Mouse (Mus musculus) CH12.LX (cell line): Measurements from ENCODE around the gene Tk1. TPM values are rescaled to one million over a fixed set of nuclear protein-coding genes. Genes with fewer than 3 reads are reported as not detected.

Experiments used
- DNase-seq: peaks from one replicate; pipeline ENCODE4 v3.0.0-alpha.2; 2013; ENCODE audit errors: extremely low read depth
- H3K27ac ChIP-seq: 2 replicates; pipeline ENCODE4 v1.5.1; 2012; ENCODE audit warnings: low read depth, mild to moderate bottlenecking, control low read depth, moderate library complexity; ENCODE audit not compliant: insufficient read depth
- H3K27me3 ChIP-seq: replicated peaks from 2 replicates; pipeline ENCODE3; 2012; ENCODE audit warnings: inconsistent platforms
- H3K36me3 ChIP-seq, 2 experiments: replicated peaks in 1 of 2; 2 replicates each; pipeline versions ENCODE3 to v1.6.1; 2012; ENCODE audit warnings: inconsistent platforms in 1 of 2, low read length in 1 of 2, mild to moderate bottlenecking in 1 of 2, mixed read lengths in 1 of 2, moderate library complexity in 1 of 2; ENCODE audit not compliant: control insufficient read depth in 1 of 2, insufficient read depth in 1 of 2
- H3K4me1 ChIP-seq, 2 experiments: 2 replicates each; pipeline ENCODE4 v1.6.1; 2012; ENCODE audit warnings: inconsistent platforms in 1 of 2, moderate library complexity in 1 of 2; ENCODE audit not compliant: insufficient read depth in 2 of 2, control insufficient read depth in 1 of 2
- H3K4me2 ChIP-seq: 2 replicates; pipeline ENCODE4 v1.6.1; 2012; ENCODE audit warnings: low read depth, mild to moderate bottlenecking, control low read depth; ENCODE audit not compliant: poor library complexity, insufficient read depth, severe bottlenecking
- H3K4me3 ChIP-seq, 3 experiments: fragments of 150-350 bp in 1 of 3; sonication (generic) in 1 of 3; replicated peaks in 1 of 3; 2 replicates each; pipeline versions ENCODE3 to v1.5.1; 2011 to 2012; ENCODE audit warnings: low read depth in 2 of 3, low read length in 2 of 3, mild to moderate bottlenecking in 2 of 3, moderate library complexity in 2 of 3, control low read depth in 1 of 3, improper control_type of control experiment in 1 of 3, inconsistent platforms in 1 of 3, mixed read lengths in 1 of 3; ENCODE audit not compliant: poor library complexity in 1 of 3
- H3K79me2 ChIP-seq: replicated peaks from 2 replicates; pipeline ENCODE4 v1.6.1; 2012; ENCODE audit warnings: mild to moderate bottlenecking, moderate library complexity; ENCODE audit not compliant: control insufficient read depth, poor library complexity, insufficient read depth, severe bottlenecking; ENCODE audit errors: extremely low read depth
- H3K9ac ChIP-seq: 2 replicates; pipeline ENCODE4 v1.6.1; 2012; ENCODE audit warnings: low read depth, mild to moderate bottlenecking, control low read depth, moderate library complexity; ENCODE audit not compliant: insufficient read depth
- H3K9me3 ChIP-seq: replicated peaks from 2 replicates; pipeline ENCODE3; 2012; ENCODE audit warnings: low read length, inconsistent platforms, mixed read lengths
- CHD1 ChIP-seq: IDR thresholded peaks from 2 replicates; pipeline ENCODE4 v1.6.1; 2012; ENCODE audit warnings: low read depth, low read length, improper control_type of control experiment, inconsistent platforms
- CHD2 ChIP-seq: IDR thresholded peaks from 2 replicates; pipeline ENCODE4 v1.6.1; 2011; ENCODE audit warnings: low read length, improper control_type of control experiment
- CTCF ChIP-seq, 2 experiments: IDR thresholded peaks in 1 of 2; conservative IDR thresholded peaks in 1 of 2; 2 replicates each; pipeline ENCODE4 v1.5.1; 2011 to 2012; ENCODE audit warnings: low read depth in 2 of 2, low read length in 2 of 2, improper control_type of control experiment in 1 of 2, inconsistent platforms in 1 of 2, mild to moderate bottlenecking in 1 of 2, moderate library complexity in 1 of 2
- ELF1 ChIP-seq: IDR thresholded peaks from 2 replicates; pipeline ENCODE4 v1.6.1; 2014; ENCODE audit warnings: low read depth, mild to moderate bottlenecking, inconsistent platforms, low read length, improper control_type of control experiment
- GABPA ChIP-seq: IDR thresholded peaks from 2 replicates; pipeline ENCODE4 v1.6.1; 2012; ENCODE audit warnings: low read depth, low read length, improper control_type of control experiment, inconsistent platforms; ENCODE audit not compliant: insufficient replicate concordance
- IRF4 ChIP-seq: IDR thresholded peaks from 2 replicates; pipeline ENCODE4 v1.6.1; 2014; ENCODE audit warnings: low read depth, mild to moderate bottlenecking, inconsistent platforms, low read length, improper control_type of control experiment
- JUN ChIP-seq: IDR thresholded peaks from 2 replicates; pipeline ENCODE4 v1.6.1; 2011; ENCODE audit warnings: low read depth, mild to moderate bottlenecking, low read length, improper control_type of control experiment, moderate library complexity; ENCODE audit not compliant: insufficient read depth
- JUND ChIP-seq: conservative IDR thresholded peaks from 2 replicates; pipeline ENCODE4 v1.6.1; 2011; ENCODE audit warnings: low read depth, low read length, improper control_type of control experiment
- KAT2A ChIP-seq: IDR thresholded peaks from 2 replicates; pipeline ENCODE4 v1.6.1; 2012; ENCODE audit warnings: low read length, improper control_type of control experiment, inconsistent platforms; ENCODE audit not compliant: insufficient replicate concordance
- MAX ChIP-seq: IDR thresholded peaks from 2 replicates; pipeline ENCODE4 v1.6.1; 2011; ENCODE audit warnings: low read length, improper control_type of control experiment
- MAZ ChIP-seq: IDR thresholded peaks from 2 replicates; pipeline ENCODE4 v1.6.1; 2012; ENCODE audit warnings: low read depth, mild to moderate bottlenecking, inconsistent platforms, low read length, improper control_type of control experiment, moderate library complexity
- MEF2A ChIP-seq: IDR thresholded peaks from 2 replicates; pipeline ENCODE4 v1.6.1; 2014; ENCODE audit warnings: low read depth, mild to moderate bottlenecking, inconsistent platforms, low read length, improper control_type of control experiment, borderline replicate concordance
- MXI1 ChIP-seq: IDR thresholded peaks from 2 replicates; pipeline ENCODE4 v1.6.1; 2011; ENCODE audit warnings: mild to moderate bottlenecking, low read depth, low read length, improper control_type of control experiment
- MYC ChIP-seq: IDR thresholded peaks from 2 replicates; pipeline ENCODE4 v1.6.1; 2011; ENCODE audit warnings: low read depth, mild to moderate bottlenecking, improper control_type of control experiment, low read length
- NELFE ChIP-seq: IDR thresholded peaks from 2 replicates; pipeline ENCODE4 v1.6.1; 2011; ENCODE audit warnings: low read depth, low read length, improper control_type of control experiment
- PAX5 ChIP-seq: IDR thresholded peaks from 2 replicates; pipeline ENCODE4 v1.6.1; 2012; ENCODE audit warnings: low read length, inconsistent platforms, mixed read lengths
- POLR2A ChIP-seq: IDR thresholded peaks from 2 replicates; pipeline ENCODE4 v1.6.1; 2011; ENCODE audit warnings: low read depth, mild to moderate bottlenecking, improper control_type of control experiment, low read length
- POLR2AphosphoS2 ChIP-seq: IDR thresholded peaks from 2 replicates; pipeline ENCODE4 v1.6.1; 2011; ENCODE audit warnings: low read depth, low read length, improper control_type of control experiment
- RAD21 ChIP-seq: IDR thresholded peaks from 2 replicates; pipeline ENCODE4 v1.6.1; 2011; ENCODE audit warnings: low read depth, mild to moderate bottlenecking, low read length, improper control_type of control experiment, moderate library complexity
- RCOR1 ChIP-seq: conservative IDR thresholded peaks from 2 replicates; pipeline ENCODE4 v1.6.1; 2012; ENCODE audit warnings: low read depth, mild to moderate bottlenecking, inconsistent platforms, low read length, improper control_type of control experiment
- SMC3 ChIP-seq: IDR thresholded peaks from 2 replicates; pipeline ENCODE4 v1.6.1; 2011; ENCODE audit warnings: low read depth, low read length, improper control_type of control experiment
- TBP ChIP-seq: conservative IDR thresholded peaks from 2 replicates; pipeline ENCODE4 v1.6.1; 2011; ENCODE audit warnings: low read depth, low read length, improper control_type of control experiment
- TCF12 ChIP-seq: IDR thresholded peaks from 2 replicates; pipeline ENCODE4 v1.6.1; 2014; ENCODE audit warnings: low read depth, mild to moderate bottlenecking, inconsistent platforms, low read length, improper control_type of control experiment
- ZC3H11A ChIP-seq: IDR thresholded peaks from 2 replicates; pipeline ENCODE4 v1.6.1; 2012; ENCODE audit warnings: low read depth, mild to moderate bottlenecking, inconsistent platforms, low read length, improper control_type of control experiment
- ZNF384 ChIP-seq: IDR thresholded peaks from 2 replicates; pipeline ENCODE4 v1.6.1; 2012; ENCODE audit warnings: low read depth, low read length, improper control_type of control experiment, inconsistent platforms
- dilution Hi-C: fragments of 300-500 bp; cut with MboI; formaldehyde crosslinking; loops from 2 replicates; pipeline ENCODE4 v1.14.3; 2020; ENCODE audit warnings: low sequenced_read_pairs; ENCODE audit not compliant: extremely low pct_unique_long_range_greater_than_20kb, extremely low pct_ligation_motif_present
- in situ Hi-C: fragments of 300-500 bp; cut with MboI; formaldehyde crosslinking; loops from 3 replicates; pipeline ENCODE4 v1.14.3; 2019; ENCODE audit warnings: low sequenced_read_pairs, low pct_ligation_motif_present, low pct_unique_long_range_greater_than_20kb, mixed read lengths
- polyA plus RNA-seq: library from polyadenylated mRNA; unstranded; fragments of >175 nt; gene quantifications from 2 replicates; pipeline ENCODE4 v1.2.1, GENCODE M21; 2012; ENCODE audit warnings: low read depth; ENCODE audit not compliant: insufficient read length
- total RNA-seq, 2 experiments: library from RNA; depleted of rRNA; stranded (reverse); fragments of 300-350 nt in 1 of 2; fragments of >200 nt in 1 of 2; gene quantifications; 2 replicates each; pipeline ENCODE4 v1.2.3; 2012 to 2014

The Tk1 gene
- total and polyA plus RNA-seq, 3 experiments: 146 to 235 (median 179) TPM

DNA sequence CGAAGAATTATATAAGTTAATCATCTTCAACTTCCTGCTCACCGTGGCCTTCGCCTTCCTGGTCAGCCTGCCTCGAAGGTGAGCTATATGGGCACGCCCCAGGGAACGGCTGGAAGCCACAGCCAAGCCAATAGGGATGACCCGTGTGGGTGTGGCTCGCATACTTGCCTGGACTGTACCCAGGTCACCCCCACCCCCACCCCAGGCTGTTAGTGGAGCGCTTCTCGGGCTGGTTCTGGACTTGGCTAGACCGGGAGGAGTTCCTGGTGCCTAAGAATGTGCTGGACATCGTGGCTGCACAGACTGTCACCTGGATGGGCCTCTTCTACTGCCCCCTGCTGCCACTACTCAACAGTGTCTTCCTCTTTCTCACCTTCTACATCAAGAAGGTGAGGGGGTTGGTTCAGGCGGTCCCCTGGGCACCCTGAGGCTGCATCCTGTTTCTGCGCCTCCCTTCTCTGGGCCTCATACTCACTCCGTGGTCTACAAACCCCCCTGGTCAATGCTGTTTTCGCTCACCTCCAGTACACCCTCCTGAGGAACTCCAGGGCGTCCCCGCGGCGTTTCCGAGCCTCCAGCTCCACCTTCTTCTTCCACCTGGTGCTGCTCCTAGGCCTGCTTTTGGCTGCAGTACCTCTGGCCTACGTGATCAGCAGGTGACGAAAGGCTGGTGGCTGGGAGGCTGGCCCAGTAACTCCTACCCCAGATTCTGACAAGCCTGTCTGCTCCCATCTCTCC, 35.0 kb downstream of the Tk1 start (continued):
- peak; percentile 54 for TF ChIP-seq MXI1
- TF ChIP-seq POLR2A: peak; percentile 43; the same call in 1 of the 2 replicates
- no peak for TF ChIP-seq GABPA
- 0 out of 2 replicates have a peak, but pooled peaks have one; percentile 40 for TF ChIP-seq KAT2A
- TF ChIP-seq POLR2AphosphoS2: no peak
- TF ChIP-seq PAX5: no peak
- TF ChIP-seq SMC3: peak; percentile 61
- TF ChIP-seq CHD1: 0 out of 2 replicates have a peak, but pooled peaks have one; percentile 52
- TF ChIP-seq TBP: 0 out of 2 replicates have a peak, but pooled peaks have one; percentile 13
- TF ChIP-seq MAX: peak; percentile 78
- TF ChIP-seq RCOR1: no peak; the same call in 1 of the 2 replicates
- TF ChIP-seq MYC: peak; percentile 58; the same call in 1 of the 2 replicates
- TF ChIP-seq ELF1: peak; percentile 63
- TF ChIP-seq MAZ: 0 out of 2 replicates have a peak, but pooled peaks have one; percentile 22
- TF ChIP-seq JUN: no peak
- TF ChIP-seq NELFE: peak; percentile 63; the same call in 1 of the 2 replicates
- TF ChIP-seq JUND: 0 out of 2 replicates have a peak, but pooled peaks have one; percentile 17
- peak; percentile 35; the same call in 1 of the 2 replicates for TF ChIP-seq ZNF384
- TF ChIP-seq ZC3H11A: peak; percentile 1; the same call in 1 of the 2 replicates
- TF ChIP-seq IRF4: peak; percentile 62

DNA sequence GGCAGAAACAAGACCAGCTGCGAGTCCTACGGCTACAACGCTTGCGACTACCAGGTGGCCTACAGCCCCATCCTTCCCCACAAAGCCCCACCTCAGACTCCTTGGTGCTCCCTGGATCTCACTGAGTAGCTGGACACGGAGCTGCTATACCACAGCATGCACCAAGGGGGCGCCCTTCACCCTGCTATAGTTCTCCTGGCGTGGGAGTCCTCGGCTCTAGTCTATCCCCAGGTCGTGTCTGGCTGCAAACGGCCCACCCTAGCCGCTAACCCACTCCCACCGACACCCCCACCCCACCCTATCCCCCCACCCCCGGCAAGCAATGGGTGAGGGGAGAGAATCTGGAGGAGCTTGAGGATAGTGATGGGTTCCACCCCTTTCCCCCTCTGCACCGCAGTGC, 35.6 kb downstream of the Tk1 start:
- H3K4me1 ChIP-seq: peaks cover 19 to 63% of the 10 kb centered on the region in 2 experiments
- in situ Hi-C loops: loop anchor here (5.0 kb wide), 1 partner anchor 37 kb away; the partner anchor contains the start of genes Afmid and Tk1
- H3K36me3 ChIP-seq: peaks cover 0 to 24% of the 10 kb centered on the region in 2 experiments
- H3K27me3 ChIP-seq: no peaks in the 10 kb centered on the region
- no peaks in the 10 kb centered on the region for H3K9me3 ChIP-seq
- peak overlapping the region; percentile 84 for H3K4me2 ChIP-seq
- no peak overlapping the region for H3K27ac ChIP-seq
- peak overlapping the region; percentile 39 for H3K9ac ChIP-seq
- dilution Hi-C loops: no loop called here
- no peaks in the 10 kb centered on the region for H3K79me2 ChIP-seq
- H3K4me3 ChIP-seq: peak overlapping the region in 2 of 3 experiments; percentile 27 to 45
- TF ChIP-seq TCF12: no peak
- no peak; the same call in 1 of the 2 replicates for TF ChIP-seq CHD2
- TF ChIP-seq MYC: 0 out of 2 replicates have a peak, but pooled peaks have one; percentile 36
- peak; percentile 48 for TF ChIP-seq ZC3H11A
- TF ChIP-seq RAD21: peak; percentile 86
- TF ChIP-seq MXI1: no peak
- peak; percentile 36; the same call in 1 of the 2 replicates for TF ChIP-seq MEF2A
- TF ChIP-seq SMC3: peak; percentile 80
- TF ChIP-seq CTCF (conservative IDR thresholded peaks at IDR 0.05 in 1 of 2, IDR thresholded peaks at IDR 0.05 in 1 of 2; ENCODE audit: low read depth in 2 of 2, low read length in 2 of 2): peak; percentile 82 to 94
- DNase-seq: peak; percentile 85
